8 mouse cellular contexts compared by ENCODE assay signal in genomic region chr11:101238071-101238647, GRCm38 (mm10). TPM values are rescaled to one million over a fixed set of nuclear protein-coding genes. Genes with fewer than 3 reads are reported as not detected.
DNase-seq lines count a peak whose midpoint lies in the region; ATAC-seq and TF ChIP-seq lines count a peak whose summit lies in the region.

No protein-coding gene starts in this region.

- no peak for TF ChIP-seq CTCF in olfactory bulb, adult 2 months (IDR thresholded peaks at IDR 0.05; ENCODE audit: insufficient read depth, low read depth, low read length)

- H3K27ac ChIP-seq in olfactory bulb, adult 2 months (ENCODE audit: insufficient read depth, low read depth, low read length): 0 out of 2 replicates have a peak overlapping the region, but pooled peaks have one; percentile 29

- no peak for ATAC-seq in erythroid progenitor cell, adult 5-6 weeks (replicated peaks; ENCODE audit: low FRiP score, poor library complexity, severe bottlenecking)

- intact Hi-C loops in left cerebral cortex, postnatal 4 days (cut with DNase I): no loop called here
- intact Hi-C loops in heart, postnatal 14 days (cut with DNase I): no loop called here

- H3K4me3 ChIP-seq in olfactory bulb, adult 2 months (ENCODE audit: insufficient read depth, low read depth, low read length): no peak overlapping the region

- peaks cover 6% of the 10 kb centered on the region for H3K4me1 ChIP-seq in olfactory bulb, adult 2 months (ENCODE audit: control insufficient read depth, insufficient read depth, low read length)

- peak; percentile 27 to 44 for DNase-seq in cerebellum, postnatal 14 days
- DNase-seq in cerebellum, adult 11-12 months: no peak
- peak; percentile 72 for DNase-seq in left cerebral cortex, postnatal 4 days
- DNase-seq in left cerebral cortex, adult 8-10 months (ENCODE audit: low spot score in 2 of 2): no peak
- DNase-seq in heart, postnatal 14 days: peak; percentile 48 to 58
- no peak for DNase-seq in thymus, postnatal 10 days (ENCODE audit: low spot score in 2 of 2)

- 29% methylated on average over 5 of the region's 5 CpGs for WGBS in olfactory bulb, adult 2 months

- no peak for TF ChIP-seq POLR2A in olfactory bulb, adult 2 months (IDR thresholded peaks at IDR 0.05; ENCODE audit: insufficient read depth, low read depth, low read length)

RNA-seq across cellular contexts. Expression of gene Ramp2, which starts 7.7 kb away (rescaled TPM):
- 10 to 100 TPM; 56.2 to 64.0 TPM for total RNA-seq in left cerebral cortex, postnatal 4 days (2021)
- 10 to 100 TPM; 32.9 to 51.1 (median 37.6) TPM for total RNA-seq in left cerebral cortex, adult 8-10 months (2022)
- 100 to 1,000 TPM; 149 to 167 TPM for total RNA-seq in heart, postnatal 14 days (2021)
- not detected in 2 replicates for polyA plus RNA-seq in olfactory bulb, adult 2 months (2012; ENCODE audit: insufficient read depth, insufficient read length, low replicate concordance, missing spikeins)
- total RNA-seq in erythroid progenitor cell, adult 5-6 weeks (2015; ENCODE audit: low replicate concordance): not detected in 2 replicates
- not detected in 2 replicates for total RNA-seq in erythroid progenitor cell, adult 5-6 weeks (2017; ENCODE audit: low replicate concordance)

RNA-seq across cellular contexts. Expression of gene Ezh1, which starts 11.9 kb away (rescaled TPM):
- total RNA-seq in left cerebral cortex, postnatal 4 days (2021): 10 to 100 TPM; 34.3 to 36.6 TPM
- 10 to 100 TPM; 62.4 to 63.9 (median 63.7) TPM for total RNA-seq in left cerebral cortex, adult 8-10 months (2022)
- 10 to 100 TPM; 24.0 to 27.5 TPM for total RNA-seq in heart, postnatal 14 days (2021)
- polyA plus RNA-seq in olfactory bulb, adult 2 months (2012; ENCODE audit: insufficient read depth, insufficient read length, low replicate concordance, missing spikeins): not detected in 2 replicates
- 32.3 and 58.4 TPM in 2 replicates for total RNA-seq in erythroid progenitor cell, adult 5-6 weeks (2015; ENCODE audit: low replicate concordance)
- total RNA-seq in erythroid progenitor cell, adult 5-6 weeks (2017; ENCODE audit: low replicate concordance): 43.8 and 53.9 TPM in 2 replicates

RNA-seq across cellular contexts. Expression of gene Vps25, which starts 15.3 kb away (rescaled TPM):
- 10 to 100 TPM; 76.2 to 77.1 TPM for total RNA-seq in left cerebral cortex, postnatal 4 days (2021)
- total RNA-seq in left cerebral cortex, adult 8-10 months (2022): 10 to 100 TPM; 56.7 to 70.0 (median 65.8) TPM
- total RNA-seq in heart, postnatal 14 days (2021): 10 to 100 TPM; 76.4 to 81.0 TPM
- polyA plus RNA-seq in olfactory bulb, adult 2 months (2012; ENCODE audit: insufficient read depth, insufficient read length, low replicate concordance, missing spikeins): not detected in 2 replicates
- total RNA-seq in erythroid progenitor cell, adult 5-6 weeks (2015; ENCODE audit: low replicate concordance): 133 and 142 TPM in 2 replicates
- 27.3 and 31.7 TPM in 2 replicates for total RNA-seq in erythroid progenitor cell, adult 5-6 weeks (2017; ENCODE audit: low replicate concordance)

RNA-seq across cellular contexts. Expression of gene Wnk4, which starts 22.2 kb away (rescaled TPM):
- total RNA-seq in left cerebral cortex, postnatal 4 days (2021): 1 to 10 TPM; 5.4 to 6.2 TPM
- total RNA-seq in left cerebral cortex, adult 8-10 months (2022): 10 to 100 TPM; 11.1 to 12.2 (median 11.6) TPM
- total RNA-seq in heart, postnatal 14 days (2021): 10 to 100 TPM in 1 of 2 experiments, 1 to 10 TPM in 1; 7.0 to 11.7 TPM
- not detected in 2 replicates for polyA plus RNA-seq in olfactory bulb, adult 2 months (2012; ENCODE audit: insufficient read depth, insufficient read length, low replicate concordance, missing spikeins)
- 0.72 and 5.9 TPM in 2 replicates for total RNA-seq in erythroid progenitor cell, adult 5-6 weeks (2015; ENCODE audit: low replicate concordance)
- 2.8 and 3.1 TPM in 2 replicates for total RNA-seq in erythroid progenitor cell, adult 5-6 weeks (2017; ENCODE audit: low replicate concordance)

RNA-seq across cellular contexts. Expression of gene Cntd1, which starts 40.7 kb away (rescaled TPM):
- under 1 TPM; 0.30 to 0.68 TPM for total RNA-seq in left cerebral cortex, postnatal 4 days (2021)
- under 1 TPM; 0.25 to 0.55 (median 0.35) TPM for total RNA-seq in left cerebral cortex, adult 8-10 months (2022)
- under 1 TPM; 0.24 to 0.39 TPM for total RNA-seq in heart, postnatal 14 days (2021)
- polyA plus RNA-seq in olfactory bulb, adult 2 months (2012; ENCODE audit: insufficient read depth, insufficient read length, low replicate concordance, missing spikeins): not detected in 2 replicates
- total RNA-seq in erythroid progenitor cell, adult 5-6 weeks (2015; ENCODE audit: low replicate concordance): 5.8 and 10.1 TPM in 2 replicates
- 11.1 and 11.6 TPM in 2 replicates for total RNA-seq in erythroid progenitor cell, adult 5-6 weeks (2017; ENCODE audit: low replicate concordance)

Comparison
In these comparisons a context has a peak if more than half of its experiments do, and no peak if none do; other contexts are left out.
1. DNase-seq: peak in cerebellum, postnatal 14 days (2 of 2), left cerebral cortex, postnatal 4 days (single experiment) and heart, postnatal 14 days (2 of 2); none in cerebellum, adult 11-12 months (single experiment), left cerebral cortex, adult 8-10 months (0 of 2) and thymus, postnatal 10 days (0 of 2).
2. RNA of gene Ramp2, which starts 7.7 kb away (total RNA-seq): 149 to 167 TPM in heart, postnatal 14 days, 56.2 to 64.0 TPM in left cerebral cortex, postnatal 4 days and 32.9 to 51.1 TPM in left cerebral cortex, adult 8-10 months; not detected in erythroid progenitor cell, adult 5-6 weeks; every median in the first group is over 10 times any median in the second.